Mouse (Mus musculus): Measurements from ENCODE around the gene Lrrc74a.

DNA sequence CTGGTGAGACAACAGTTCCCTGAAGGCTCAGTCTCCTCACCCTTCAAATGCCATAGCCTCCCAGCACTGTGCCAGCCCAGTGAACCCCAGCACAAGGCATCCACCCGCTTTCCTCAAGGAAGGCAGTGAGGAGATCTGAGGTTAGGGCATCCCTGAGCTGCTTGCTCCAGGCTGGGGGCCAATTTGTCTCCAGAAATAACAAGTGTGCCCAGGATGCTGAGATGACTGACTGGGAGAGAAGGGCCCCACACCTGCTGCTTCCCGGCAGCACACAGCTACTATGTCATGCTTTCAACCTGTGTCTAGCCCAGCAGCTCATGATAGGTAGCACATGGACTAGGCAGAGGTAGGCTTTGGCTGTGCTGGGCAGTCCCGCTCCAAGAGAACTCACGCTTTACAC is 32.7 kb upstream of the Lrrc74a start:
- TF ChIP-seq USF1 (IDR thresholded peaks at IDR 0.05; ENCODE audit: low read depth, low read length) (no peak), IRF4 (IDR thresholded peaks at IDR 0.05; ENCODE audit: low read depth, low read length) (no peak), MAZ (IDR thresholded peaks at IDR 0.05; ENCODE audit: low read depth, low read length) (no peak), GABPA (IDR thresholded peaks at IDR 0.05; ENCODE audit: insufficient replicate concordance, low read depth, low read length) (no peak), ZNF384 (IDR thresholded peaks at IDR 0.05; ENCODE audit: low read depth, low read length) (no peak), CTCF (conservative IDR thresholded peaks at IDR 0.05 in 1 of 2, IDR thresholded peaks at IDR 0.05 in 1 of 2; ENCODE audit: low read depth in 2 of 2, low read length in 2 of 2) (no peak), PAX5 (IDR thresholded peaks at IDR 0.05; ENCODE audit: low read length) (no peak), EP300 (IDR thresholded peaks at IDR 0.05; ENCODE audit: low read length) (no peak), HCFC1 (IDR thresholded peaks at IDR 0.05; ENCODE audit: low read depth, low read length) (no peak), ETS1 (conservative IDR thresholded peaks at IDR 0.05; ENCODE audit: low read depth, low read length) (no peak), POLR2A (IDR thresholded peaks at IDR 0.05; ENCODE audit: low read depth, low read length) (no peak), E2F4 (IDR thresholded peaks at IDR 0.05; ENCODE audit: insufficient replicate concordance, low read depth, low read length) (no peak), CHD2 (IDR thresholded peaks at IDR 0.05; ENCODE audit: low read length) (no peak), UBTF (IDR thresholded peaks at IDR 0.05; ENCODE audit: low read depth, low read length) (no peak)

All from CH12.LX (cell line).